Mouse (Mus musculus): ENCODE measurements around the gene Myct1. TPM values are rescaled to one million over a fixed set of nuclear protein-coding genes. Genes with fewer than 3 reads are reported as not detected.

Myct1 gene
- polyA plus RNA-seq, 1 experiment from 2014 or later: 6.6 TPM

- peak; percentile 79 for ATAC-seq (ENCODE audit: low FRiP score, low TSS enrichment)
- 19% methylated on average over 7 of the region's 7 CpGs for WGBS
- no peaks in the 10 kb centered on the region for H3K4me1 ChIP-seq (ENCODE audit: control insufficient read depth, insufficient read depth, low read length)
Measured at GRCm38 (mm10) chr10:5600123-5600522, 6.5 kb downstream of the Myct1 start.

GRCm38 (mm10) chr10:5603512-5603911 lies 9.9 kb downstream of the Myct1 start:
- Histone ChIP-seq H3K9me3 (ENCODE audit: control insufficient read depth, low read length) (no peaks in the 10 kb centered on the region), H3K27ac (ENCODE audit: low read depth, low read length) (no peak overlapping the region), H3K4me3 (ENCODE audit: low read length) (no peak overlapping the region), H3K36me3 (ENCODE audit: control insufficient read depth, insufficient read depth, low read length) (no peaks in the 10 kb centered on the region), H3K27me3 (ENCODE audit: control insufficient read depth, insufficient read depth, low read length) (no peaks in the 10 kb centered on the region), H3K9ac (ENCODE audit: low read depth, low read length) (no peak overlapping the region), H3K4me1 (ENCODE audit: control insufficient read depth, insufficient read depth, low read length) (no peaks in the 10 kb centered on the region), H3K4me2 (replicated peaks; ENCODE audit: low read depth, low read length) (no peak overlapping the region)
- WGBS: 70% methylated on average over 10 of the region's 10 CpGs
- peak; percentile 49; the same call in 1 of the 2 replicates for ATAC-seq (ENCODE audit: low FRiP score, low TSS enrichment)

More at GRCm38 (mm10) chr10:5600123-5600522, 6.5 kb downstream of the Myct1 start:
- Histone ChIP-seq H3K4me3 (ENCODE audit: low read length) (no peak overlapping the region), H3K36me3 (ENCODE audit: control insufficient read depth, insufficient read depth, low read length) (no peaks in the 10 kb centered on the region), H3K9ac (ENCODE audit: low read depth, low read length) (no peak overlapping the region), H3K27me3 (ENCODE audit: control insufficient read depth, insufficient read depth, low read length) (no peaks in the 10 kb centered on the region), H3K9me3 (ENCODE audit: control insufficient read depth, low read length) (no peaks in the 10 kb centered on the region), H3K4me2 (replicated peaks; ENCODE audit: low read depth, low read length) (no peak overlapping the region), H3K27ac (ENCODE audit: low read depth, low read length) (no peak overlapping the region)

GRCm38 (mm10) chr10:5604371-5604770 lies 10.8 kb downstream of the Myct1 start:
- Histone ChIP-seq H3K4me1 (ENCODE audit: control insufficient read depth, insufficient read depth, low read length) (no peaks in the 10 kb centered on the region), H3K4me3 (ENCODE audit: low read length) (no peak overlapping the region), H3K4me2 (replicated peaks; ENCODE audit: low read depth, low read length) (no peak overlapping the region), H3K27me3 (ENCODE audit: control insufficient read depth, insufficient read depth, low read length) (no peaks in the 10 kb centered on the region), H3K9me3 (ENCODE audit: control insufficient read depth, low read length) (no peaks in the 10 kb centered on the region), H3K27ac (ENCODE audit: low read depth, low read length) (peak overlapping the region; percentile 24; the same call in 1 of the 2 replicates), H3K36me3 (ENCODE audit: control insufficient read depth, insufficient read depth, low read length) (no peaks in the 10 kb centered on the region), H3K9ac (ENCODE audit: low read depth, low read length) (no peak overlapping the region)
- no peak for ATAC-seq (ENCODE audit: low FRiP score, low TSS enrichment)
- 81% methylated on average over 13 of the region's 13 CpGs for WGBS

- Histone ChIP-seq H3K4me3 (ENCODE audit: low read length) (no peak overlapping the region), H3K4me1 (ENCODE audit: control insufficient read depth, insufficient read depth, low read length) (no peaks in the 10 kb centered on the region), H3K4me2 (replicated peaks; ENCODE audit: low read depth, low read length) (no peak overlapping the region), H3K9me3 (ENCODE audit: control insufficient read depth, low read length) (no peaks in the 10 kb centered on the region), H3K27me3 (ENCODE audit: control insufficient read depth, insufficient read depth, low read length) (no peaks in the 10 kb centered on the region), H3K27ac (ENCODE audit: low read depth, low read length) (no peak overlapping the region), H3K9ac (ENCODE audit: low read depth, low read length) (no peak overlapping the region), H3K36me3 (ENCODE audit: control insufficient read depth, insufficient read depth, low read length) (no peaks in the 10 kb centered on the region)
- WGBS: 77% methylated on average over 3 of the region's 3 CpGs
- no peak for ATAC-seq (ENCODE audit: low FRiP score, low TSS enrichment)
Measured at GRCm38 (mm10) chr10:5608874-5609273, 15.3 kb downstream of the Myct1 start.

GRCm38 (mm10) chr10:5615186-5616040 lies 21.8 kb downstream of the Myct1 start:
- Histone ChIP-seq H3K27ac (ENCODE audit: low read depth, low read length) (no peak overlapping the region), H3K4me2 (replicated peaks; ENCODE audit: low read depth, low read length) (no peak overlapping the region), H3K9me3 (ENCODE audit: control insufficient read depth, low read length) (no peaks in the 10 kb centered on the region), H3K36me3 (ENCODE audit: control insufficient read depth, insufficient read depth, low read length) (no peaks in the 10 kb centered on the region), H3K27me3 (ENCODE audit: control insufficient read depth, insufficient read depth, low read length) (no peaks in the 10 kb centered on the region), H3K4me3 (ENCODE audit: low read length) (no peak overlapping the region), H3K4me1 (ENCODE audit: control insufficient read depth, insufficient read depth, low read length) (no peaks in the 10 kb centered on the region), H3K9ac (ENCODE audit: low read depth, low read length) (no peak overlapping the region)
- 72% methylated on average over 13 of the region's 13 CpGs for WGBS
- no peak for ATAC-seq (ENCODE audit: low FRiP score, low TSS enrichment)

GRCm38 (mm10) chr10:5626268-5626667 lies 32.7 kb downstream of the Myct1 start:
- ATAC-seq (ENCODE audit: low FRiP score, low TSS enrichment): no peak
- no peak overlapping the region for H3K9ac ChIP-seq (ENCODE audit: low read depth, low read length)
- WGBS: 80% methylated on average over 5 of the region's 5 CpGs

GRCm38 (mm10) chr10:5633672-5634200 lies 40.2 kb downstream of the Myct1 start:
- WGBS: 78% methylated on average over 4 of the region's 4 CpGs
- ATAC-seq (ENCODE audit: low FRiP score, low TSS enrichment): no peak
- no peaks in the 10 kb centered on the region for H3K9me3 ChIP-seq (ENCODE audit: control insufficient read depth, low read length)
- no peak overlapping the region for H3K4me2 ChIP-seq (replicated peaks; ENCODE audit: low read depth, low read length)
- no peaks in the 10 kb centered on the region for H3K27me3 ChIP-seq (ENCODE audit: control insufficient read depth, insufficient read depth, low read length)
- no peak overlapping the region for H3K9ac ChIP-seq (ENCODE audit: low read depth, low read length)
- no peaks in the 10 kb centered on the region for H3K4me1 ChIP-seq (ENCODE audit: control insufficient read depth, insufficient read depth, low read length)
- no peak overlapping the region for H3K27ac ChIP-seq (ENCODE audit: low read depth, low read length)
- H3K4me3 ChIP-seq (ENCODE audit: low read length): no peak overlapping the region
- H3K36me3 ChIP-seq (ENCODE audit: control insufficient read depth, insufficient read depth, low read length): no peaks in the 10 kb centered on the region

More at GRCm38 (mm10) chr10:5626268-5626667, 32.7 kb downstream of the Myct1 start:
- Histone ChIP-seq H3K4me3 (ENCODE audit: low read length) (no peak overlapping the region), H3K27ac (ENCODE audit: low read depth, low read length) (no peak overlapping the region), H3K36me3 (ENCODE audit: control insufficient read depth, insufficient read depth, low read length) (no peaks in the 10 kb centered on the region), H3K4me1 (ENCODE audit: control insufficient read depth, insufficient read depth, low read length) (no peaks in the 10 kb centered on the region), H3K4me2 (replicated peaks; ENCODE audit: low read depth, low read length) (no peak overlapping the region), H3K9me3 (ENCODE audit: control insufficient read depth, low read length) (no peaks in the 10 kb centered on the region), H3K27me3 (ENCODE audit: control insufficient read depth, insufficient read depth, low read length) (no peaks in the 10 kb centered on the region)

GRCm38 (mm10) chr10:5634336-5634735 lies 40.8 kb downstream of the Myct1 start:
- Histone ChIP-seq H3K27me3 (ENCODE audit: control insufficient read depth, insufficient read depth, low read length) (no peaks in the 10 kb centered on the region), H3K4me2 (replicated peaks; ENCODE audit: low read depth, low read length) (no peak overlapping the region), H3K9ac (ENCODE audit: low read depth, low read length) (no peak overlapping the region), H3K36me3 (ENCODE audit: control insufficient read depth, insufficient read depth, low read length) (no peaks in the 10 kb centered on the region), H3K4me3 (ENCODE audit: low read length) (no peak overlapping the region), H3K9me3 (ENCODE audit: control insufficient read depth, low read length) (no peaks in the 10 kb centered on the region), H3K4me1 (ENCODE audit: control insufficient read depth, insufficient read depth, low read length) (no peaks in the 10 kb centered on the region), H3K27ac (ENCODE audit: low read depth, low read length) (no peak overlapping the region)
- no peak for ATAC-seq (ENCODE audit: low FRiP score, low TSS enrichment)
- WGBS: 28% methylated on average over 1 of the region's 1 CpGs

GRCm38 (mm10) chr10:5637322-5637721 lies 43.7 kb downstream of the Myct1 start:
- Histone ChIP-seq H3K4me1 (ENCODE audit: control insufficient read depth, insufficient read depth, low read length) (no peaks in the 10 kb centered on the region), H3K9ac (ENCODE audit: low read depth, low read length) (no peak overlapping the region), H3K36me3 (ENCODE audit: control insufficient read depth, insufficient read depth, low read length) (no peaks in the 10 kb centered on the region), H3K9me3 (ENCODE audit: control insufficient read depth, low read length) (no peaks in the 10 kb centered on the region), H3K4me3 (ENCODE audit: low read length) (no peak overlapping the region), H3K27ac (ENCODE audit: low read depth, low read length) (no peak overlapping the region), H3K27me3 (ENCODE audit: control insufficient read depth, insufficient read depth, low read length) (no peaks in the 10 kb centered on the region), H3K4me2 (replicated peaks; ENCODE audit: low read depth, low read length) (no peak overlapping the region)
- WGBS: 82% methylated on average over 4 of the region's 4 CpGs
- ATAC-seq (ENCODE audit: low FRiP score, low TSS enrichment): no peak
